Mouse (Mus musculus) kidney, postnatal 10 days (tissue): Measurements from ENCODE around the gene Tbck.
A peak's percentile ranks its signal among the peaks of the same experiment; 100 is the strongest.

Experiments used
- DNase-seq: peaks from one replicate; pipeline ENCODE4 v3.0.0; 2021; ENCODE audit warnings: mixed read lengths

Tbck gene

DNA sequence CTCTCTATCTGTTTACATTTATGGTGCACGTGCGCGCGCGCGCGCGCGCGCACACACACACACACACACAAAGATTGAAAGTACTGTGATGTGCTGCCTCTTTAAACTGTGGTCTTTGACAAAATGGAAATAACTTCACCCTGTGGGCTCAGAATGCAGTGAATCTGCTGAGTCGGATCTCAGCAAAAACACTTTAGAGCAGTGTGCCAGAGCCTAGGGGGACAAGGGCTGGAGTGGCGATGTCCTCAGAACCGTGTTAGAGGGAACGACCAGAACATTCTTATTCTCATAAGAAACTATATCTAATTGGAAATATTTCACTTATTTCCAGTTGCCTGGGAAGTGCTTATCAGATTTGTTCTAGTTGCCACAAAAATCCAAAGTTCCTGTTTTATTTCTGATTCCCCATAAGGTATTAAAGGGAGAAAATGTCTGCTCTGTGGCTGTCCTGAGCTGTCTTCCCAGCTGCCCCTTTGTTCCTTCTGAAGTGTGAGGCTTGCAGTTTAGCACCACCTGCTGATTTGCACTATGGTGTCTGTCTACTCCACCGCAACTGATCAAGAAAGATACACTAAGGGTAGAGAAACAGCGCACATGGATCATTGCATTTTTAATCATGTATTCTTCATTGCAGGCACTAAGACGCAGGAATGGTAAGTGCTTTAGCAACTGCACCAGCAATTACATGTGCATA, 82.2 kb downstream of the Tbck start:
- DNase-seq, result no peak

DNA sequence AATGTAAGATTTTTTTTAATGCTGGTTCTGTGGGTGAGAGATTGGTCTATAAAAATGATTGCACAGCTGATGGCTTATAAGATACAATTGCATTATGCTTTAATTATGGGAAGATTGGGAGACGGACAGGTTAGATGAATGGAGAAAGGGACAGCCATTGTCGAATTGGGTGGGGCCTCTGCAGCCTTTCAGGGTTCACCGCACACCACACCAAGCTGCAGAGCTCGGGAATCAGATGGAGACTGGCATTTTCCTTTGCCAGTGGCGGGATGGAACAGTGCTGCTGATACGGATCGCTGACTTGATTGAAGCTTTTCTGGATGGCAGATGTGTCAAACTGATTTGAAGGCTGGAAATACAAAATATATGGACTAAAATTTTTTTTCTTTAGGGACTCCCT, 88.1 kb downstream of the Tbck start:
- no peak for DNase-seq

DNA sequence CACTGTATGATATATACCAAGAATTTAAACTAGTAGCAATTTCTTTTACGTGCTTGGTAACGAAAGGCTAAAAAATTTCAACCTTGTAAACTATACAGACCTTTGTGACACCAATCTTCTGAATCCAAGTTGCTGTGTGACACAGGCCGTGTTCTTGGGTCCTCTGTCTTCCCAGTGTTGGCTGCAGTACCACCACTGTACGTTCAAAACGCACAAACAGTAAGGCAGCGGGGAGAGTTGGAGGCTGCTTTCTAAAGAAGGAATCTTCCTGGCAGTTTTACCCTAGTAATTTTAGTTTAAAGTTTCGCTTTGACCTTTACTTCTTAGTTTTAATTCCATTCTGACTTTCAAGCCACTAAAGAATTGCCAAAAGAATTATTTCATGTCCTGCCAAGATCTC, 92.7 kb downstream of the Tbck start:
- DNase-seq, result no peak

DNA sequence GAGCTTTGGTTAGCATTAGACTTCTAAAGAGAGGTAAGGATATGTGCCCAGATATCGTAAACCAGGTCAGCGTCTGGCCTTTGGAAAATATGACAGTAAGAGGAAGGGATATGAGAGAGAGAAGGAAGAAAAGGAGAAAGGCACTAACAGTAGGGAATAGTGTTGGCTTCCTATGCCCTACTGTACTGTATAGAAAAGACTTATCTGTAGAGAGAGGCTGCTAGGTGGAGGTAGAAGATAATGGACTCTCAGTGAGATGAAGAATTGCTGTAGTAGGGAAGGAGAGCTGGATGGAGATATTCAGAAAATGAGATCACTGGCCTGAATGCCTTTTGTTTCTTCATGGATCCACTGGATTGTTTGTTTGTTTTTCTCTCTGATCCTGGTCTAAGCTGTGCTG, 97.2 kb downstream of the Tbck start:
- DNase-seq, result no peak

DNA sequence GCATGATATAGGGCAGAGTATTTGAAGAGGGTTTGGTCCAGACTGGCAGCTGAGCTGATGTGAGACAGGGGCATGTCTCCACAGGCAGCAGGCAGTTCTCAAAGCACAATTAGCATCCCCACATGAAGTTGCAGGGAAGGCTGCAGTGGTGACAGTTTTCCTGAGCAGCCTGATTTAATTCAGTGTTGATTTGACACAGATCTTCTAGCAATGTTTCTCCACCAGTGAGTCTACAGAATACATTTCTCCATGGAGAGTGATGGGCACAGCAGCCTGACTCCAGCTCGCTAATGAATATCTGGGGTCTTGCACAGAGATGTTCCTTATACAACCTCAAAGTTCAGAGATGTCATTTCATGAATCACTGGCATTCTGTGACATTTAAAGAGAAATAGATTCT, 99.1 kb downstream of the Tbck start:
- no peak for DNase-seq

DNA sequence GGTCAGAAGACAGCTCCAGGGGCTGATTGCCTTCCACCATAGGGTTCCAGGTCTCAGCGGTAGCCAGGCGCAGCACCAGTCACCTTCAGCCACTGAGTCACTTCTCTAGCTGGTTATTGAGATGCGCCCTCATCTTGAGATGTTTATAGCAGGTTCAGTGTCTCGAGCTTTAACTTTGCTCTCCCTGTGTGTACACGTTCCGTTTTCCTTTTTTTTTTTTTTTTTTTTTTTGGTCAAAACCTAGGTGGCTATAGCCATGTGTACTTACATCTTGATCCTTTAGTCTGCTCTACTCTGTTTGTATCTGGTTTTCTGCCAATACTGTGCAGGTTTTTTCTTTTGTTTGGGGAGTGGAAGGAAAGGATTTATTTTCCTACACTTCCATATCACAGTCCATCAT, 100.8 kb downstream of the Tbck start:
- DNase-seq, result no peak

DNA sequence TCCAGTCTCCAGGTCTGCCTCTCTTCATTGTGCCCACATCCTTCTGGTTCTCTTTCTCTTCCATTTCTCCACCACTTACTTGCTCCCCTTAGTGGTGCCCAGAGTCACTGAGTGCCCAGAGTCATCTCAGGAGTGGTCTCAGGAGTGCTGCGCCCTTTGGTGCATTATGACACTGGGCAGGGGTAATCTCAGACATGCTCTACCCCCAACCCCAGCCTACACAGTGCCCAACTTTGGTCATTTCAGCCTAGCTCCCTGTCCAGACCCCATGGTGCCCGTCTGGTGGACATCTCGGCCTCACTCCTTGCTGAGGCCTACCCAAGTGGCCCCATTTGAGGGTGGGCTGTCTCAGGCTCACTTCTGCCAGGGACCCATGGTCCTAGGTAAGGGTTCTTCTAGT, 102.7 kb downstream of the Tbck start:
- DNase-seq, result no peak

DNA sequence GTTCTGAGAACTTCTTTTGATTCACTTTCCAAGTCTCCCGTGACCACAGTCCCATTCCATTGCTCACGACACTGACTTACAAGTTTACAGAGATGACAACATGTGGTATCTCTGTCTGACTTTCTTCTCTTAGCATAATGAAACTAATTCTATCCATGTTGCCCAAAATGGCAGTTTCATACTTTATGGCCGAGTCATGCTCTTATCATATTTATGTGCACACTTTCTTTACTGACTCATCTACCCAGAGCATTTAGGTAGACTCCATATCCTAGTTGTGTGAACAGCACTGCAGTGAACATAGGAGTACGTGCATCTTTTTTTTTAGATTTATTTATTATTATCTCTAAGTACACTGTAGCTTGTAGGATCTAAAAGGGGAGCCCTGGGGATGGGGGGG, 103.8 kb downstream of the Tbck start:
- DNase-seq, result no peak

DNA sequence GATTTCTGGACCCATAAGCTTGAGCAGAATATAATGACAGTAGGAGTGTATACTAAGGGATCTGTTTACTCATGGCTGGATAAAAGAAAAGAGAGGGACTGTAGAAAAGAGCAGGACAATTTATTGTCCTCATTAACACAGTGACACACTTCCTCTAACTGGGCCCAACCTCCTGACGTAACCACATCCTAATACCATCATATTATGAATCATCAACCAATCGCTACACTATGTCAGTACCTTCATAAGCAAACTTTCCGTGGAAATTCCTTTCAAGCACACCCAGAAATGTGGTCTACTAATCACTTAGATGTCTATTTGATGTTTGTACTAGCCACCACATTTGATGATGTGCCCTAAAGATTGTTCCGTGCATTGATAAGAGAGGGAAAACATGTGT, 107.2 kb downstream of the Tbck start:
- no peak for DNase-seq

DNA sequence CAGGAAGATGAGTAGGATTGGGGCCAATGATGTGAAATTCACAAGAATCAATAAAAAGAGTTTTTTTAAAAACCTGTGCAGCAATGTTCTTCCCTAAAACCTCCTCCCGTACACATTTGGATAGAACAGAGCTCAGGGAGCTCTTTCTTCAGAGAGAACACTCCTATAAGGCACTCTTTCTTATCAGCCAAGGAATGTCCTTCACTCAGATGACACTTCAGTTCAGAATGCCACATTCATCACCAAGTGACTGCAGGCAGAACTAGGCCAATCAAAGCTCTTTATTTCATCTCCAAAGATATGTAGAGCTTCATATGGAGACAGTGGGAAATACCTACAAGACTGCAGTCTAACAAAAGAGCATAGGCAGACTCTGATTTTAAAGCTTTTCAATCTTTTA, 116.3 kb downstream of the Tbck start:
- DNase-seq, result no peak

DNA sequence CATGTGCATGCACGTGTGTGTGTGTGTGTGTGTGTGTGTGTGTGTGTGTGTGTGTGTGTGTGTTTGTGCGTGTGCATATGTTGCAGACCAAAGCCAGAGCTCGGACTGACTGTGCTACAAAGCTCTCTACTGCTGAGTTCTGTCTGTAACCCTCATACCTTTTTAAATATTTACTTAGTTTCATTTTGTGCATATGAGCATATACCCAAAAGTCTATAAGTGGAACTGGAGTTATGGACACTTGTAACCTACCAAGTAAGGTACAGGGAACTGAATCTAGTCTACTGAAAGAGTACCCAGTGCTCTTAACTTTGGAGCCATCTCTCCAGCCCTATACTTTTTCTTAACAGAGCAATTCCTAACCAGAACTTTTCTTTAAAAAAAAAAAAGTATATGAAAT, 118.0 kb downstream of the Tbck start:
- DNase-seq, result no peak

DNA sequence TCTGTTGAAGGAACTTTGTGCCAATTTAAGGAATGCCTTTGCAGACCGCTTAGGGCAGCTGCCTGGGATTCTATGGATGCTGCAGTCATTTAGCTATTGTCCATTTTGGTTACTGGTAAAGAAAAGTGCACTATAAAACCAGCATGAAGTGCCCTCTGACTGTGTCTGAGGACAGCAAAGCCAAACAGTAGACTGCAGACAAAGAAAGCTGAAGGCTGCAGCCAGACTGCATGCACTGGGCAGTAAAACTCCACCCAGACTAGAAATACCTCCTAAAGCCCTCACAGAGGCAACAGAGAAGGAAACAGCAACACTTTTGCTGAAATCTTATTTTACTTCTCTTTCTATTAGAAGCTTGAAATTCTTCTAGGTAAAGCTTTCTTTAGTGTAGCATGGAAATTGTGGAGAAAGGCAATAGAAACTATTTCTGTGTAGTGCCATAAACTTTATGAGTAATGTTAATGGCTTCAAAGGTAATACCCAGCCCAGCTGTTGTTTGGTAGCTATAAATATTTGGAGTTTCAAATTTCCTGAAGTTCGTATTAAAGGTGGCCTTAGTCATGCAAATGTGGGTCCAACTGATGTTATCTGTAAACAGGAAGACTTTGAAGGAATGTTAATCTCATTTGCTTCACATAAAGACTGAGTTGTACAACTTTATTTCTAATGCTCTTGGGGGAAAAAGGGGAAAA, 124.1 kb downstream of the Tbck start:
- DNase-seq, result no peak

DNA sequence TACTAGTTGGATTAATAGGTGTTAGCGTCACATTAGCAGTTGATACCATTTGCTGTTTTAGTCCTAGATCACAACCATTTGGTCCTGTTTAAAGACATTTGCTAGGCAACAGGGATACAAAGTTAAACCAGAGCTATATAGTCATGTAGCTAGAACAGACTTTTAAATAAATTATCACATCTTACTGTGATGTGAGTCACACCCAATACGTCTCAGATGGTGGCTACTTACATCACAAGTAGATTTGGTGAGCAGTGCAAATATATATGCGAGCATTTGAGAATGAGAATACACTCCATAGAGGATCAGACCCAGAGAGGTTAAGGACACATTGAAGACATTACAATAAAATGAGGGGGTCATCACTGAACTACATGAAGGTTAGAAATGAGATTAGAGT, 125.0 kb downstream of the Tbck start:
- DNase-seq, result no peak

DNA sequence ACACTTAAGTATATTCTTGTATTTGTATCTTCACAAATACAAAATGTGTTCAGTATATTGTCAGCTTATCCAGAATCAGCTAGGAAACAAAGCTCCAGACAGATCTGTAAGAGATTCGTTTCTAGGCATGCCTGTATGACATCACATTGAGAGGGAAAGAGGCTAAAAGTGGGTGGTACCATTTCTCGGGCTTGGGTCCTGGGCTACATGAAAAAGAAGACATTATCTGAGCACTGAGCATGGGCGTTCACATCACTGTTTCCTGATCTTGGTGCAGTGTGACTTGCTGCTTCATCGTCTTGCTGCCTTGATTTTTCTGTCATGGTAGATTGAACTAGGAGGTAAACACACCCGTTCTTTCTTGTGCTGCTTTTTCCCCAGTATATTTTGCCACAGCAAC, 127.8 kb downstream of the Tbck start:
- DNase-seq, result no peak

DNA sequence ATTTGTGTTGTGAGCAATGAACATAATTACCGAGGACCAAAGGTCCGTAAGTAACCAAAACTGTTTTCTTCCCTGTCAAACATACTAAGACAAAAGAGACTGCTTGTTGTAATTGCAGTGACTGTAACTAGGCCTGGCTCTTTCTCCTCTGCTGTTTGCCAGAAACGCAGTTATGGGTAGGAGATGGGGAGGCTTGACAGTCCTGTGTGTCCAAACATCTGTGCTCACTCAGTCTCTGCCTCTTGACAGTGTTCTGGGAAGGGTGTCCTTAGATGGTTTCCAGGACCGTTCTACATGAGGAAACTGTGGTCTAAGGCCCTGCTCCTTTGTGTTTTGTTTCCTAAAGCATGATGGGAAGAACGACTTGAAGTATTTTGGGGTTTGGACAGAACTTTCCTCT, 128.4 kb downstream of the Tbck start:
- peak; percentile 18 for DNase-seq

DNA sequence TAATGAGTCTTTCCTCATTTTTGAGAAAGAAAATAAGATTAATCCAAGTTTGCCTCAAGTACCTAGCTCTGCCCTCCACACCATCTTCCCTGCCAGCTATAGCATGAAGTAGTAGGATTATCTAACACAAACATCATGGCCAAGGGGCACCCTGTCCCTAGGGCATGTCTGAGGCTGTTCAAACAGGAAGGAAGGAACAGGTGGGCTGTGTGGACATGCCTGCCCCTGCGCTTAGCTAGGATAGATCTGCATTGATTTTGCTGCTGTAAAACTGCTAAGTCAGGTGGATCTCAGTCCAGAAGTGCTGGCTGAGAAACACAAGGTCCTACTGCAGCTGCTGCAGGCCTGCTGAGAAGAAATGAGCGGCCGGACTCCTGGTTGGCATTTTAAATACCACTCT, 129.2 kb downstream of the Tbck start:
- no peak for DNase-seq

DNA sequence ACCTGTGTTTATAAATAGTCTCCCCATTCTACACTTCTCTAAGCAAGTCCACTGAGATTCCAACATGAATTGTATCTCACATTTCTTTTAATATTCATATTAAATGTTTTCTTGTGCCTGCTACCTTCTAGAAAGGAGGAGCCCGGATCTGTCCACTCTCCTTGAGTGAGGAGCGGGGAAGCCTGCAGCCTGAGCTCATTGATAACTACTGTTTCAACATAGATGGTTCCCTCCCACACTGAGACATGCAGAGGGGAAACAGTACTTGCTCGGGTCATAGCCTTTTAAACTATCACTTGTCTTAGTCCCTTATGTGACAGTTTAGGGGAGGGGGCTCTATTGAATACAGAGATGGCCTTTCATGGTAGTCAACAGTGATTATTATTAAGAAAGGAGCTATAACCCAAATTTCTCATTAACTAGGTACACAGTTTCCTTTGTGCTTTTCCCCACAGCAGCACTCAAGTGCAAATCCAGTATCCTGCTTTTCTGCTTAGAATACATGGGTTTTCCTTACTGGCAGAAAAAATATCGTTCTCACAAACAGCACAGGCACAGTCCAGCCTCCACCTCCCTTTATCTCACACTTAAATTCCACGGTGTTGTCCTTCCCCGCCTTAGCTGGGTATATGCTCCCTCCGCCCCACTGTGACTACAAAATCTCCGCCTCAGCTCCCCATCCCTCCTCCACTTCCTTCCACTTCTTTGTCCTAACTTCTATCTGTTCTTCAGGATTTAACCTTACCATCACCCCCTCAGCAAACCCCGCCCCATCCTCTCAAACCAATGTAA, 130.0 kb downstream of the Tbck start:
- no peak for DNase-seq

DNA sequence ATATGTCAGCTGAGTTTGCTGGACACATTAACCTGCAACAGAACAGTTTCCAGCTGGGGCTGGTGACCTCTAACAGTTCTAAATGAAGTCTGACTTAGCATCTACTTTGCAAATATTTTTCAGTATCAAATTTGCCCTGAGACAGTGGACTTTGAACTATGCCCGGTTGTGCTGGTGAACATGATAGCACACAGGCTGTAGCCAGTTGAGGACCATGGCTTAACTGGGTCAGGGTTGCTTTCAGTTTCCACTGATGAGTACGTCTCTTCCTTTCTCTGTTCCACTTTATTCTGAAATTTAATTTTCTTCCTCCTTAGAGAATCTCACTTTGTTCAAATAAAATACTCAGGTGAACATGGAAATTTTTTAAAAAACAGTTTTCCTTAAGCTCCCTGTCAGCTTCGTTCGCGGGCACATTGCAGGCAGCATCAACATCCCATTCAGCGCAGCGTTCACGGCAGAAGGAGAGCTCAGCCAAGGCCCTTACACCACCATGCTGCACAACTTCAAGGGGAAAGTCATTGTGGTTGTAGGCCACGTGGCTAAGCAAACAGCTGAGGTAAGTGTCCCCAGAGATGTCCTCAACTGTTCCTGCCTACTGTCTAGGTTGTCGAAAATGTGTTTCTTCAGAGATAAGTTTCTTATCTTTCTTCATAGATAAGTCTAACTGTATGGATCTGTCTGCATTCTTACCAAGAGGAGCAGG, 131.0 kb downstream of the Tbck start:
- peak; percentile 21 for DNase-seq

DNA sequence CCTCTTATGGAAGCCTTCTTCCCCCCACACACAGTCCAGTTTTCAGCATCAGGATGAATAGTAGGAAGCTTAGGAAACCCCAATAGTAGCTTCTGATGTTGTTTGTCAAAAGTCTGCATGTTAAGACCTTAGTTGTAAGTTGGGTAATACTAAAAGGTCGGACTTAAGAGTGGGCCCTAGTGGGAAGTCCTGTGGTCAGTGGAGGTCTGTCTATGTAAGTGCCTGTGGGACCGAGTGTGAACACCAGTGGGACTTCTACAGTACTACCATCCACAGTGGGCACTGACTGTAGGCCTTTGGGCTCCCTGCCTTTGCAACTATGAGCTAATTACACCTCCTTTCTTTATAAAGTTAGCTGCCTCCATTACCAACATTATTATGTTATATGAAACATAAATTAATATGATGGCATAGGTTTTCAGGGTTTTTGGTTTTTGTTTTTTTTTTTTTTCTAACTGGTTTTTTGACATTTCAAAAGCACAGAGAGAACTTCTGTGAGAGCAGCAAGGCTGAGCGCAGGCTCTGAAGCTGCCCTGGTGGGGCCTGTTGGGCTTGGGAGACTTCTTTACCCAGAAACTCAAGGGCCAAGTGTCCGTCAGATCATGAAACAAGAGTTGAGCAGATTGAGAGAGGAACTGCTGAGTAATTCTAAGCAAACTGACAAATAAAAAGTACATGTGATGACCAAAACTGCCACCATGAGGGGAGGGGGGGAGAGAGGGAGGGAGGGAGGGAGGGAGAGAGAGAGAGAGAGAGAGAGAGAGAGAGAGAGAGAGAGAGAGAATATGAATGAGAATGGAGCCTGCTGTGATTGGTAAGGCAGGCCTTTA, 131.8 kb downstream of the Tbck start:
- DNase-seq, result no peak

DNA sequence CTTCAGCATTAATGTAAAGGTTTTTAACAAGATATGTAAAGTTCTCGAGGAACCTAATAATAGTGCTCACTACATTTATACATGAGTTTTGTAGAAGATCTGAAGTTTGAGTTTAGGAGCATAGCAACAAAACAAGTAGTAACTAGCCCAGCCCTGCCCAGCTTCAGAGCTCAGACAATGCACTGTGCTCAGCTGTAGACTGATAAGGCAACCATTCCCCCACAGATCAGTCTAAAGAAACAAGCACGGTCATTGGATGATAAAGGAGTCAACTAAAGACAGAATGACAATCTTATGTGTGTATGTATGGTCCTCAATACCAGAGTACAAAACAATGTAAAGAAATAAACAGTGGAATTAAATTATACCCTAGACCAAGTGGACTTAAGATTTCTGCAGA, 135.5 kb downstream of the Tbck start:
- DNase-seq, result no peak

DNA sequence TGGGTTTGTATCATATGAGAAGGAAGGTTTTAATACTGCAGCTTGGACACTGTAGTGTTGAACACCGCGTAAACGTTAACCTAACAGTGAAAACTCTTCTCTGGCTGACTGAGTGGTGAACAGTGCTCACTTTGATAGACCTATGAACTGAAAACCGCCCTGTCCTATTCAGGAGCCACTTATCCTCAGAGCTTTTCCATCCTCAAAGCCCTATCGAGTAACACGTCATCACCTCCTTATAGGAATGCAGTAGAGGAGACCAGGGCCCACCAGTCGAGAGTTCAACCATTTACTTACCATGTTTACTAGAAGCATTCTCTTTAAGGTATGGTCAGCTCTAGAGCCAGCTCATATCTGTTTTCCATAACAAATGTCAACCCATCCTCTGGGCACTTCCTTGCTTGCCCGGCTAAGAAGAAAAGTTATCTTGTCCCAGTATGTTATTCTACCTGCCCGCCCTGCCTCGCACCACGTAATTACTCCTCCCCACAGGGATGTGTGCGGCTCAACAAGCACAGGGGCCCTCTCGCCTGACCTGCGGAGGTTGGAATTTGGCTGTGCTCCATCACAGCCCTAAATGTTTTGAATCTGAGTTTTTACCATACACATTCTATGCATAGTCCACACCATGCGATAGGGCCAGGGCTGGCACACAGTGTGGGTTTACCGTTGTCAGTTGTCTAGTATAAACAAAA, 147.4 kb downstream of the Tbck start:
- DNase-seq, result no peak
